Mouse (Mus musculus) lung, postnatal 0 days (tissue): ENCODE data around the gene Asic4.

Experiments used
- CTCF ChIP-seq: IDR thresholded peaks from 2 replicates; pipeline ENCODE4 v1.5.1; 2016; ENCODE audit warnings: antibody characterized with exemption, mild to moderate bottlenecking
- EP300 ChIP-seq: IDR thresholded peaks from 2 replicates; pipeline ENCODE4 v1.6.1; 2016; ENCODE audit warnings: antibody characterized with exemption, mild to moderate bottlenecking, control low read depth

GRCm38 (mm10) chr1:75499441-75499840, 49.2 kb downstream of the Asic4 start:
- TF ChIP-seq CTCF (peak; percentile 53), EP300 (no peak)
